Mouse (Mus musculus): Measurements from ENCODE around the gene Rtkn2.
"Not testable (repeated sequence)": the region's sequence is repeated elsewhere in the genome, so short reads cannot be mapped to it uniquely, and the experiment has no call there.

The Rtkn2 gene

DNA sequence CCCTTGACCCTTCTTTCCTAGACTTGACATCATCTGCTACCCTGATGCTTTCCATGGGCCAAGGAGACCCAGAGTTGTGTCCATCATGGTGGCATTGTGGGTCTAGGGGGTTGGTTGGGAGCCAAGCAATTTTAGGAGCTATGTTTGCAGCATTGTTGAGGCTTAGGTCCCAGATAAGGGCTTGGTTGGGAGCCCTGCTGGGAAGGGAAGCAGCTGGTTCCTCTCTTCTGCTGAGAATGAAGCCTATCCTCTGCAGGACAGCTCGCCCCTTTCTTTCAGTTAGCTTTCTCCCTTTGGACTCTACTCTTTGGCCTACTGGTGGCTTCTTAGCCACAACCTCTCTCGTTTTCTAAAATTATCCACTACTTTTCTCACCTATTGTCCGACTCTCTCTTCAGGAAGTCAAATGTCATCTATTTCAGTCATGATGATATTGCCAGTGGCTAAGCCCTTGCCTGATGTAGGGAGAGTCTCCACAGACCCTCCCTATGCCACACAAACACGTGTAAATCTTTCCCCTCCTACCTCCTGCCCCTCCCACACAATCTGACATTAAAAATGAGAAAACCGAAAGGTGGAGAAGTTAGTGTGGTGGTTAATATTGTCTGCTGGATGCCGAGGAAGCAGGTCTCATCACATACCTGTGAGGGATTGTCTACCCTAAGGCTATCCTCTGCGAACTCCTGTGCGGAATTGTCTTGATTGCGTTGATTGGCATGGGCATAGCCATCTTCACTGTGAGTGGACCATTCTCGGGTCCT lies 100.7 kb downstream of the Rtkn2 start:
- no peak for DNase-seq (ENCODE audit: low spot score)

DNA sequence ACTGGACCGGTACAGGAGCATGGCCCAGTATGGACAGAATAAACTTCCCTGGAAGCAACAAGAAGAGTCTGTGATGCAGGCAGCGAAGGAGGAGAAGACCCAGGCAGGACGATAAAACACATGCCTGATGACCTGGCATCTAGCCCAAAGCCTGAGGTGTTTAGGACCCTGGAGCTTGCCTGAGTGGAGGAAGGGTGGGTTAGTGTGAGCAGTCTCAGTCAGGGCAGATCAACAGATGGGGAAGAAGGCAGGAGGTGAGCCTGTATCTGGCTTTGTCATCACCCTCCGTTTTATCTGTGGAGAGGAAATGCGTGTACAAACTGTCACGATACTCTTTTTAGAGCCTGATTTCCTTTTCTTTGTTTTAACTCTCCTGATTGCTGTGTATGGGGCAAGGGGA lies 102.3 kb downstream of the Rtkn2 start:
- DNase-seq (ENCODE audit: low spot score) = no peak

DNA sequence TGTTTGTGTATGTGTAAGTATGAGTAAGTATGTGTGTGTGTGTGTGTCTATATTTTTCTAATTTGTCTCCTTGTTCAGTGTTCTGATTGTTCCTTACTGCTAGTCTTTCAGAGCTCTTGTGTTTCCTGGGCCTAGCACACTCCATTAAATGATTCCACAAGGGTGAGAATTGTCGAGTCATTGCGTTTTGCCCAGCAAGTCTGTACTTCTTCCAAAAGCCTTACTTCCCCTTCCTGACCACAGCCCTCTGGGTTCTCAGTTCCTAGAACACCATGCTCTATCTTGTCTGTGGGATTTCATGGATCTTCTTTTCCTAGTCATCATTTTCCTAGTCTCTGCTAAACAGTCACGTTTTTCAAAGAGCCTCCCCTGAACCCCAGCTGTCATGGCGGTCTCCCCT lies 106.2 kb downstream of the Rtkn2 start:
- no peak for DNase-seq (ENCODE audit: low spot score)

DNA sequence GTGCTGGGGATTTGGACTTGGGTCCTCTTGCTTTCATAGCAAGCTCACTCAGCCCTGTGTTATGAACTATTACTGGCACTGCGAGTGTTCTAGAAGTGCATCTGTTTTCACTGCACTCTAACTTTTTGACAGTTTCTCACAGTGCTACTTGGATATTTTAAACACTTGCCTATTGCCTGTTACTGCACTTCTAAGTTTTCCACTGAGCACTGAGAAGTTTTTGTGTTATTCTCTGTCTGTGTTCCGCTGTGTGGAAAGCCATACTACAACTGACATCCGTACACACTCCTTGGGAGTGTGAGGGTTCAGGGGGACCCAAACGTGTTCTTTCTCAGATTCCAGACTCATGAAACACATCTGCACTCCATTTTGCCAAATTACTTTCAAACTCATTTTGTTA lies 107.6 kb downstream of the Rtkn2 start:
- DNase-seq (ENCODE audit: low spot score) = no peak

DNA sequence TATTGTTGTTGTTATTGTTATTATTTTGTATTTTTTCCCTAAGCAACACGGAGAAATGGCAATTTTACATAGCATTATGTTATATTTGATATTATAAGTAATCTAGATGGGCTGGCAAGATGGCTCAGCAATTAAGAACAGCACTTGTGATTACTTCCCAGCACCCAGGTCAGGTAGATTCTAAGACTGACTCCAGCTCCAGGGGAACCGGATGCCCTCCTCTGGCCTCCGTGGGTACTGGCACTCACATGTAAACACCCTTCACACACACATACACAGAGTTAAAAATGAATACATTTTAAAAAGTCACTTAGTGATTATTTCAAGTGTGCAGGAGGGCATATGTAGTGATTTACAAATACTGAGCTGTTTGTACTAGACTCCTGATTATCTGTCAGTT lies 108.4 kb downstream of the Rtkn2 start:
- DNase-seq (ENCODE audit: low spot score) = no peak

DNA sequence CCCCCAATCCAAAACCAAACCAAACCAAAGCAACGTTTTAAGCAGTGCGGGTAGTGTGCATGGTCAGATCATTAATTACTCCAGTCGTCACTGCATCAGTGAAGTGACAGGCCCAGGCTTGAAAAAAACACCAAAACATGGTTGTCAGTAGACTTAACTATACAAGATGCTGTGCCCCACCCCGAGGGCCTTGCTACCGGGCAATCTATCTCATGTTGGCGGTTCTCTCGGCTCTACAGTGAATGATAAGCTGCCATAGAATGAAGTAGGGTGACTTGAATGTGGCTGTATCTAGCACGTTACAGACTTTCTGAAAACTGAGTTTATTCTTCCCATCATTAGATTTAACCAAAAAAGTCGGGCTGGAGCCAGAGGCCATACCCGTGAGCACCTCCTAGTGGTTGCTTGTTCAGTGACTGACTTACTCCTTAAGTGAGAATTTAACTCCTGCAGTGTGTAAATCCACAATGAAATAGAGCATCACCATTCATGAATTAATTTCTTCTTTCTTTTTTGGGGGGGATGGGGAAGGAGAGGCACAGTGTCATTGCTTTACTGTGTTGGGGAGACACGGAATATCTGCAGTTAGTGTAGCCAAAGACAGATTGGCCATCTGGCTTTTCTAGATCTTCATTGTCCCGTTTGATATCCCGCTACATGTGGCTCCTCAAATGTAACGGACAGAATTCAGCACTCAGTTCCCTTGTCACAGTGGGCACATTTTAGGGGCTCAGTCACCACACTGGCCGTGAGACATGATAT lies 110.2 kb downstream of the Rtkn2 start:
- no peak for DNase-seq (ENCODE audit: low spot score)

DNA sequence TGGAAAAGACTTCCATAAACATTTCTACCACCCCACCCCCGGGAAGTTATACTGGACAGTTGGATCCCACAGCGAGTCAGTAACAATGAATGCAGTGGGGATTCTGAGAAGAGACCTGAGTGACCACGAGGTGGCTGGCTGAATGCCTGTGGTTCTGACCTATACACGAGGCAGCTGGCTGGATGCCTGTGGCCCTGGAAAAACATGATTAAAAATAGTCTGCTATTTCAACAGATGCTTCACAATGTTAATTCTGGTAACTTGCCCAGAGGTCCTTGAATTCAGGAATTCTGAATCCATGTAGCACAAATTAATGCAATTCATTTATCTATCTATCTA lies 110.8 kb downstream of the Rtkn2 start:
- no peak for DNase-seq (ENCODE audit: low spot score)

DNA sequence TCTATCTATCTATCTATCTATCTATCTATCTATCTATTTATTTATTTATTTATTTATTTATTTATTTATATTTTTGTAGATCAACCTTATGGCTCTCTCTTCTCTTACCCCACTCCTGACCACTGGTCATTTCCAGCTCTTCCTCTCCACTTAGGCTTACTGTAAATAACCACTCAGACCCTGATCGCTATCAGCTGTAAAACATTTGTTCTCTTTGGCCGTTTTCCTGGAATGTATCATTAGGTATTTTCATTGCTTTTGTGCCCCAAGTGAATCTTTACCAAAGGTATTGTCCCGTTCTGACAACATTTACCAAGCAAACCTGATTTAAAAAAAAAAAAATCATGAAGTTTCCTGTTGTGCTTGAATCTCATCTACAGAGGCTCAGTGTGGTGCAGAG lies 111.2 kb downstream of the Rtkn2 start:
- DNase-seq (ENCODE audit: low spot score) = no peak

DNA sequence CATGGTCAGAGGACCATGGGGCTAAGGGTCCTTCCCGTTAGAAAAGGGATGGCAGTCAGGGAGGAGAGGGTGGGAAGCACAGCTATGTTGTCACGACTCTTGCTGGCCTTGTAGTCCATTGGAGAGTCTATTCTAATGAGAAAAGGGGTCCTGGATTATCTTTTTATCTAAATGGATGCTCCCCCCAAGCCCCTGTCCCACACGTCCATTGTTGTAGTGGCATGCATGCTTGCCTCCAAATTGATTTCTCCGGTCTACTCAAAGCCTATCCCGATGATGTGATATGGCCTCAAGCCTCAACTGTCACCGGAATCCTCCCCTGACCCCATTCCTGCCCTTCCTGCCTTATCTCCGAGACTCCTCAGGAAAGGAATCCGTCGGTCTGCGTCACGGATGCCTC lies 111.6 kb downstream of the Rtkn2 start:
- no peak for DNase-seq (ENCODE audit: low spot score)

DNA sequence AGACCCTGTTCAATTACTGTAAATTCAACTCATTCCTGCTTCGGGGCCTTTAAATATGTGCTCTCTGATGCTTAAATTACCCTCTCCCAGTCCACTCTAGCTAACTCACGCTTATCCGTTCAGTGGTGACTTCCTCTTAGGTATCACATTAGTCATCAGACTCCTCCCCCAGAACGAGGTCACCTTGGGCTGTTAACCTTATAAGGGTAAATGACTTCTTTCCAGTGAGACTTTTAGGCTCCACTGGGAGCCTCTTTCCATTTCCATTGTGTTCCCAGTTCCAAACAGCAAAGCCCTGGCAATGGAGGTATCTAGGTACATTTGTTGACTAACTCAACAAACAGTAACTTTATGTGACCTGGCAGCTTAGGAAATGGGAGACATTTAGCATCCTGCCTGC lies 112.5 kb downstream of the Rtkn2 start:
- DNase-seq (ENCODE audit: low spot score) = no peak

DNA sequence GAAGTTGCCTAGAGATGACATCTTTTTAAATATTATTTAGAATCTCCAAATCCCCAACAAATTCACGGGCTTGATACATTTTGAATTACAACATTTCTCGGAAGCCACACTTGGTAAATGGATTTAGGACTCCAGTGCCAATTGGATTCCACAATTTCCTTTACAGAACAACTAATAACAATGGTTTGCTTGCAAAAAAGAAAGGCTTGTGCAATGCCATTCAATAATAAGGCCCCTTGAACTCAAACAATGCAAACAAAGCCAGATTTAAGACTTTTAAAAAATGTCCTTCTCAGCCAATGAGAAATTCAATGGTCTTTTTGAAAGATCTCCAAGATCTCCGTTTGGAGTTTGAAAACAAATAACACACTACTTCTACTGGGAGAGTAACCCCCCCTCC lies 114.1 kb downstream of the Rtkn2 start:
- no peak for DNase-seq (ENCODE audit: low spot score)

DNA sequence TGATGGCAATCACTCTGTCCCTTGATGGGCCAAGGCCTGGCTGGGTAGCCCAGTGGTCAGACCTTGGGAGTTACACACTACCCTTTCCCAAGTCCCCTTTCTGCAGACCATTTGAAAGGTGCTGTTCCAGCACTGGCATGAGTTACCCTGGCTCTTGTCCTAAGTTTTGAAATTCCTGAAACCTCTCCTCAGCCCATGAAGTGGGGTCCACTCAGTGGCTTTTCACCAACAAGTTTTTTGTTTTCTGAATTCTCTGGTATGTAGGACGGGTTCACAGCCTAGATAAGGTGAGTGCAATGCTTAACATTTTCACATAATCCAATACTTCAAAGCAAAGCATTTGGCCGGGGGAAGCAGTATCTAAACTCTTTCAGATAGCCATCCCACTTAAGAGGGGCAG lies 115.8 kb downstream of the Rtkn2 start:
- no peak for DNase-seq (ENCODE audit: low spot score)

DNA sequence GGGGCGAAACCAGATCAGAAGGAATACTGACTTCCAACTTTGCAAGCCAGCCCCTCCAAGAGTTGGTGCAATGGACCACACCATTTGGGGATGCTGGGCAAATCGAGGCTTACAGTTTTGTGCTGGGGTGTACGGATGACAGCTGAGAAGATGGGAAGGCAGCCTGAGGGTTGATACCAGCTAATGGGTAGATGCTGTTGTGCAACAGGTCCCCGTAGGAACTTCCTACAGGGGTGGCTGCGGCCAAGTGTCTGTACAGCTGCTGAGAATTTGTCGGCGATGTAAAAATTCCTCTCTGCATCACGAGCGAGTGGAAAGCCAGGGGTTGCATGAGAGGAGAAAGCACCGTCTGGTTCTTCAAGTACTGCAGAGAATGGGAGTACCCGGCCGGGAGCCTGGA lies 117.0 kb downstream of the Rtkn2 start:
- DNase-seq (ENCODE audit: low spot score) = no peak

DNA sequence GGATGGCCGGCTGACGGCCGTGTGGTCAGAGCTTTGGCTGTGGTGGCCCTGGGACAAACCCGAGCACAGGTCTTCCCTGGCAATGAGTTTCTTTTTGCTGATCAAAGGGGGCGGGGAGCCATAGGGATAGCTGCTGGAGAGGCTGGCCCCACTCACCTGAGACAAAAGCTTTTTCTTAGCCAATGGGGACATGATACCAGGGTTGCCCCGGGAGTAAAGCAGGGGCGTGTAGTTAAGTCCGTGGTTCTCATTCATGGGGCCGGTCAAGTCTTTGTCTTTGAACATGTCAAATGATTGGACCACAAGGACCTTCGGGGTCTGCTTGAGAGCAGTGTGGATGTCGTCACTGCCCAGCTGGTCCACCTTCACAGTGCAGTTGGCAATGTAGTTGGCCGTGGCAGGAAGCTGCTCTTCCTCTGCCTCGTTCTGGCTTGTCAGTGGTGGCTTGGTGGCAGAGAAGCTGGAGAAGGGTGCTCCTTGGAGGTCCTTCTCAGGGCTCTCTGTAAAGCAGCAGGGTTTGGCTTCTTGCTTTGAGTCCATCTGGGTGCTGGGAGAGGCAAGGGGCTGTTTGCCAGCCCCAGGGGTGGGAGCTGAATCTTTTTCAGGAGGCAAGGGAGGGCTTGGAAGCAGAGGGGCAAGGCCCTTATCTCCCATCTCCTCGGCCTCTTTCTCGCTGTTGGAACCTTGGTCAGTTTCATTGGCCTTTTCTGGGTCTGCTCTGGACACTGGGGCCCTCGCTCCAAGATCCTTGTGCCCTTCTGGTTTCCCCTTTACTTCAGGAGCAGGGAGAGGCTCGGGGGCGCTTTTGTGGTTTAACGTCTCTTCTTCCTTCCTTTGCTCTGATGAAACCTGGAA lies 118.7 kb downstream of the Rtkn2 start:
- no peak for DNase-seq (ENCODE audit: low spot score)

DNA sequence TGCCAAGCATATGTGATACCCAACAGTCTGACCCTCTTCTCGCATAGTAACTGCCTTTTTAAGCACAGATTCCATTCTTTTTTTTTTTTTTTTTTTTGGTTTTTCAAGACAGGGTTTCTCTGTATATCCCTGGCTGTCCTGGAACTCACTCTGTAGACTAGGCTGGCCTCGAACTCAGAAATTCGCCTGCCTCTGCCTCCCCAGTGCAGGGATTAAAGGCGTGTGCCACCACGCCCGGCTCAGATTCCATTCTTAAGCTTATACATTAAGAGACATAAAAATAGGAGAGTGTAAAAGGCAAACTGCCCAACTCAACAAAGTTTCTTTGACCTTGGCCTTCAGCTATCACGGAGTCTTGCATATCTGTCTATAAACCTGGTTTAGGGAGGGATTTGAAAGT lies 120.4 kb downstream of the Rtkn2 start:
- DNase-seq (ENCODE audit: low spot score) = not testable (repeated sequence)

DNA sequence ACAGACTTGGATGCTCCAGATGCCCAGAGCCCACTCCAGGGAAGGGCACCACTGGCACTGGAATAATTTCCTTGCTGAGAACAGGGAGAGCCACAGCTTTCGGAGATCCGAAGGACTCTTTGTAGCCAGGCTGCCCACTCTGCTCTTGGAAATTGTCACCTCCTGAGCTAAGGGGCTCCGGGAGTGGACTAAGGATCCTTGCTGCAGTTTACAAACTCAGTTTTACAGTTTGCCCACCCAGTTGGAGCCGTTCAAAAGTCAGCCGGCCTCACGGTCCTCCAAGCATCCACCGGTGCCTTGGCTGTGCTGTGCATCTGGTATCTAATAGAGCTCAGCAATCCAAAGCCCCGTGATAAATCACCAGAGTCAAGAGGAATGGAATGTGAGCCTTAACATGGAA lies 121.1 kb downstream of the Rtkn2 start:
- no peak for DNase-seq (ENCODE audit: low spot score)

DNA sequence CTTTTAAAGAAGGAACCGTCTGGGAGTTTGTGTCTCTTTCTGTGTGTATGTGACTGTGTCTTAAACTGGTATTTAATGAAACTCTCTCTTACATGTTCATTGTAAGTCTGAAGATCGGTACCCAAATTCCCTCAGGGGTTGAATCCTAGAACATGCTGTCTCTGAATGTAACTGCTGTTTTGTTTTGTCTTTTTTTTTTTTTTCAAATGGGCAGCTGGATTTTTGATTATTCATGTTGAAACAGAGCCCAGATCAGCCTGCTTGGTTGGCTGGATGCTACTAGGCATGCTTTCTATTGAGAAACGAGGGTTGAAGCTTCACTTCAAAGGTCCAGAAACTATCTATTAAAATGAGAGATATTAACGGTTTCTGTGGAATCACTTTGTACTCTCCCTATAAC lies 121.9 kb downstream of the Rtkn2 start:
- no peak for DNase-seq (ENCODE audit: low spot score)

DNA sequence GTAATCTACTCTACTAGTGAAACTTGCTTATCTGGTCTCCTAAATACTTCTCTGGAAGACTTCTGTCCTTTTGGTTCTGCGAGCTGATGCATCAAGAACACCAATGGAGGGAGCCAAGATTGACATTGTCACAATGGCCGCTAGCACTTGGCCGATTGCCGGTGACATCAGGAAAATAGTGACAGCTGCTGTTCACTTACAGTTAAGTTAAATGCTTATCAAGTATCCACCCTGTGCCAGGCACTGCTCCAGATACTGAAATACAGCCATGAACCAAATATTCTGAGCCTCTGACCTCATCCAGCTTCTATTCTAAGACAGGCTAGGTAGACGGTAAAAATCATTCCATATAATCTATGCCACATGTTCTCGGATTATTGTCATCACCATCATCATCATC lies 123.2 kb downstream of the Rtkn2 start:
- DNase-seq (ENCODE audit: low spot score) = no peak

DNA sequence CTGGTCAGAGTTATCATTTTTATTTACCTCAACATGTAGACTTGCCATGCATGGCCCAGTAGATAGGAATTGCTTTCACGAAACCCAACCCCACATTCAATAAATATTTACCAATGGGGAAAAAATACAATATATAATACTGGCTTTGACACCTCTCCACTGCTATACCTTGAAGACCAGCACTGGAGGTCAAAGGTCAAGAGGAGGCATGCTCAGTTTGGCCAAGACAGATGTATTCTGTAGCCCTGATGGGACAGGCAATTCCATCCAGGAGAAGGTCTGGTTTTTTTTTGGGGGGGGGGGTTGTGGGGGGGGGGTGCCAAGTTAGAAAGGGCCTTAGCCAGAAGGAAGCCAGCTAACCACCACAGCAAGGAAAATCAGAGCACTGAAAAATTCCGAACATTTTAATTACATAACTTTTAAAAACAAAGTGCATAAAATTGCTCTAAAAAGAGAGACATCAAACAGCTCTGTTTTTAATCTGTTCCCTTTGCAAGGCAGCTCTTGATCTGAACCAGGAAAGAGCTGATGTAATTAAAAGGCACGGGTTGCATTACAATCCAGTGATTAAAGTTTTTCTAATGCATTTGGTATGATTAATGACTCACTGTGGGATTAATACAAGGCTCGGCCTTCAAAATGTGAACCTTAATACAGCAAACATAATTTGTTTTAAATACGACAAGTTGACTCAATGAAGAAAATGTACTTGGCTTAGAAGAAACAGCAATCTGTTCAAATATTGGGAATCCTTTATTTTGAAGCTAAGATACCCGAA lies 123.9 kb downstream of the Rtkn2 start:
- DNase-seq (ENCODE audit: low spot score) = no peak

DNA sequence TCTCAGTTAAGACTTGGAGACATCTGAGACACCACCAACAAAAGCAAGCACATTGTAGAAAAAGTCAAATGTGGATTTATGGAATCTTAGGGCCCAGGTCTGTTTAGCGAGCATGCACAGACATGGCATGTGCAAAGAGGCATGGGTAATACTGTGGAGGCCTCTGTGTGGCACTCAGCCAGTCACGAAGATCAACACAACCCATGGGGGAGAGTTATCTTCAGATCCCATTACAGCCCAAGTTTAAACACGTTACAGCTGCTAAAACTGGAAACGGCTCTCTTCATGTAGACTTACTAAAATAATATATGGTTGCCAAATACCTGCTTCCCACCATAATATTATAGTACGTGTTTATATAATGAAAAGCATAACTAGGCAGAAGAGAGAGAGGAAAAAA lies 124.6 kb downstream of the Rtkn2 start:
- no peak for DNase-seq (ENCODE audit: low spot score)

DNA sequence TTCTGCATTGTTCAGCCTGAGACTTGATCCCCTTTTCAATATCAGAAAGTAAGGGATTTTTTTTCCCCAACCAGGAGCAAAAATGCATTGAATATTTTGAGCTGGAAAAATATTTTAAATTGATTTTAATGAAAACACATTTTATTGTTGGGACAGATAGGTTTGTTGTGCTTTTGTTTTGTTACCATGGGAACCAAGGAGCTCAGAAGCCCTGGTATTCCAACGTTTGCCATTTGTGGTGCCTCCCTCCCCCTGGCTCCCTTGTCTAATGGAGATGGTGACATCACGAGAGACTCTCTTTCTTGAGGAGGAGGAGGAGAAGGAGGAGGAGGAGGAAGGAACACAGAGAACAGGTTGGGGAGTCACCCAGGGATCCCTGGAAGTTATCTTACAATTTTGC lies 125.1 kb downstream of the Rtkn2 start:
- no peak for DNase-seq (ENCODE audit: low spot score)
